Mouse (Mus musculus) heart, postnatal 25 days (tissue): Measurements from ENCODE around the gene Tnr. TPM values are rescaled to one million over a fixed set of nuclear protein-coding genes. Genes with fewer than 3 reads are reported as not detected.

Experiments used
- DNase-seq: peaks from one replicate; pipeline ENCODE4 v3.0.0; 2022; ENCODE audit warnings: low spot score
- intact Hi-C: fragments of 180-260 bp; cut with DNase I; formaldehyde crosslinking; loops from one replicate; pipeline ENCODE4 v1.15.1; 2025
- total RNA-seq, 2 experiments: library from RNA; stranded (reverse); gene quantifications; 2 replicates each; pipeline ENCODE4 v1.2.3; 2021

Gene Tnr
- total RNA-seq, 2 experiments from 2014 or later: 0.21 to 0.28 TPM

GRCm38 (mm10) chr1:159681252-159681651 lies 157.7 kb downstream of the Tnr start:
- intact Hi-C loops: no loop called here
- DNase-seq: no peak

DNA sequence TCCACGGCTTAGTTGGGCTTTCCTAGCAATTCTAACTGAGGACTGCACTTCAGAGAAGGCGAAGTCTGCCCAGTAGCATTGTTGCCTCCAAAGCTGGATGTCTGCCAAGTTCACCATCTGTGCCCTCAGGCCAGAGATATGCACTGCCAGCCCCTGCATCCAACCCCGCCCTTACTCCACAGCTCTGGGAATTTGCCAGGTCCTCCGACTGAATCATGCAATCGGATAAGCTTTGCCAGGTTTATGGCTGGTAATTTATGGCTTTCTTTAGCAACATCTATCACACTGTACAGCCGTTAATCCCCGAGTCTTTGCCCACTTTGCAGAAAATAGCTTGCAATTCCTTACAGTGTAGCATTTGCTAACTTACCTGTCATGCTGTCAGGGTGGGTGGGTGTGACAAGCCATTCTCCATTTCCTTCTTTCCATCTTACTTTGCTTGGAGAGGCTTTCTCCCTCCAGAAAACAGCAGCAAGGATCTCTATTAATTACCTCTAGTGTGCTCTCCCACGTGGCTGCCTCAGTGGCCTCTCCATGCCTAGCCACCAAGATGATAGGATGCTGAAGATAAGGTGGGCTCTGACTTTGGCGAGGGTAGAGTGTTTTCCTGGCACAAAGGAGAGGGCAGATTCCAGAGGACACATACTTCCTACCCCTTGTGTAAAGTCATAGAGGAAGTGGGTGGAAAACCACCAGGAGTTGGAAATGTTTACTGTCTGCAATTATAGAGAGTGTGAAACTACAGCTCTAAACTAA lies 163.1 kb downstream of the Tnr start:
- DNase-seq: no peak
- intact Hi-C loops: no loop called here

- no peak for DNase-seq
- intact Hi-C loops: no loop called here
Observed at GRCm38 (mm10) chr1:159696717-159697116, 173.1 kb downstream of the Tnr start.

- intact Hi-C loops: loop anchor here (10.0 kb wide), 1 partner anchor 77 kb away; no protein-coding TSS in a partner anchor
- no peak for DNase-seq
Observed at GRCm38 (mm10) chr1:159702038-159702437, 178.5 kb downstream of the Tnr start.

- intact Hi-C loops: loop anchor here (10.0 kb wide), 1 partner anchor 80 kb away; no protein-coding TSS in a partner anchor
- no peak for DNase-seq
Observed at GRCm38 (mm10) chr1:159704925-159705324, 181.4 kb downstream of the Tnr start.

DNA sequence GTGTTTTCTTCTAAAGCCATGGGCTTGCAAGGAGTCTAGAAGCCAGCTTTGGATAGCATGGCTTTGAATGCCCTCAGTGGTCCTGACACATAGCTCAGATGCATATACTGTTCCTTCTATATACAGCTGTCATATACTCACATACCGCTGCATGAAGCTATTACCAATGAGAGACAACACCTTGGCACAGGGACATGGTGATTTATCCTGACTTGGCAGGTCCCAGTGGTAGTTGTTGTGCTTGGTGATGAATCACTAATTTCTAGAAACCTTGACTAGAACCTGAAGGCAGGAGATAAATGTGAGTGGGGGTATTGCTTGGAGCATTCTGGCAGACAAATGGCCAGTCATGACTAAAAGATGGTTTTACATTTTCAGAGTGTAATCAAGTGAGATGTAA lies 192.7 kb downstream of the Tnr start:
- DNase-seq: no peak
- intact Hi-C loops: no loop called here

GRCm38 (mm10) chr1:159717016-159717415 lies 193.4 kb downstream of the Tnr start:
- intact Hi-C loops: no loop called here
- DNase-seq: no peak

DNA sequence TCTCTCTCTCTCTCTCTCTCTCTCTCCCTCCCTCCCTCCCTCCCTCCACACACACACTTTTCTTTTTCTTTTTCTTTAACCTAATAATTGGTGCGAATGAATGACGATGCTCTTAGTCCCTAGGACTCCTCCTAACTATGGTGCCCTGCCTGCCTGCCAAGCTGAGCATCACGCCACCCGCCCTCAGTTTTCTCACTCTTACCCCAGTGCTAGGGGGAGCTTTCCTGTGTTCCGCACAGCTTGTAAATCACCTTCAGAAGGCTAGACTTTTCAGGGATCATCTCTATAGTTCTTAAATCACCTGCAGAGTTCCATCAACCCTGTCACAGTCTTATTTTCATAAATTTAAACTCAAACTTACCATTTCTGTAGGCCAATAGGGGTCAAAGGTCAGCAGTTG lies 200.2 kb downstream of the Tnr start:
- intact Hi-C loops: no loop called here

DNA sequence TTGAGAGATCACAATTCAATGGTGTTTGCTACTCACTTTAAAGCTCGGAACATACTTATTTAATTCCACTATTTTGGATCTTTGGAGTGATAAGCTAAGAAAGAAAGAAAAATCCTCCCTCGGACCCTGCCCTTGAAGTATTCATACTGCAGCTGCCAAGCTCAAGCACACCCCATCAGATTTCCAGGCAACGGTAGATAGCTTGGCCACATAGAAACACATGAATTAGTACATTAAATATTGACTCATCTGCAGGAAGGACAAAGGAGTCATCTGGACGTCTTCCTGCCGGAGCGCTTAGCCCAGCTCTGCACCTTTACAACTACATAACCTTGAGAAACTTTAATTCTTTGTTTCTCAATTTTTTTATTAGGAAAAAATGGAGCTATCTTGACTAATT lies 205.7 kb downstream of the Tnr start:
- DNase-seq: no peak
- intact Hi-C loops: no loop called here

More for the DNA sequence above, 200.2 kb downstream of the Tnr start:
- no peak for DNase-seq

GRCm38 (mm10) chr1:159730826-159731225 lies 207.3 kb downstream of the Tnr start:
- intact Hi-C loops: no loop called here
- DNase-seq: no peak

GRCm38 (mm10) chr1:159735099-159735498 lies 211.5 kb downstream of the Tnr start:
- intact Hi-C loops: no loop called here
- no peak for DNase-seq

DNA sequence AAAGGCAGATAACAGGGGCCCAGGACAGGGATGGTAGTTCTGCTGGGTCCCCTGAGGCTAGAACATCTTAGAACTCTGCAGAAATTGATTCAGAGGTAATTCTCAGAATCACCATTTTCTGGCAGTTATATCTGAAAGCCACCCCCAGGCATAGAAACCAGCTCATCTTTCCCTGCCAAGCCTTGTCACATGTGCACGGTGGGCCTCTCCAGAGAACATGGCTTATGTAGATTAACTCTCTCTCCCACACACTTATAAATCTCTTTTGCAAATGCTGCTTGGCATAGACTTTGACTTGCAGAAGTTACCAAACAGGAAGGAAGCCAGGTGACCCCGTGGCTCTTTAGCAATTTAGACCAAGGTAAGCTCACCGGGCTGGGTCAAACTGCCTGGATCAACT lies 215.9 kb downstream of the Tnr start:
- DNase-seq: no peak
- intact Hi-C loops: no loop called here

GRCm38 (mm10) chr1:159741237-159742002 lies 217.9 kb downstream of the Tnr start:
- DNase-seq: no peak
- intact Hi-C loops: no loop called here

DNA sequence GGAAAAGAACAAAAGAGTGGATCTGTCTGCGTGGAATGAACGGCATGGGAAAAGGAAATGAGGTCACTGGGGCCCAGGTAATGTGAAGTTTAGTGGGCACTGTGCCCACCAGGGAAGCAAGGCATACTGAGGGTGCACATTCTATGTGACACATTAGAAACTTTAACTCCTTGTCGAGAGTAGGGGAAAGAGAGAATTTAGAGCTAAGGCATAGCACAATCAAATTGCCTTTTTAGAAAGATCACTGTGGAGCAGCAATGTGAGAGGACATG lies 218.4 kb downstream of the Tnr start:
- intact Hi-C loops: no loop called here
- no peak for DNase-seq

DNA sequence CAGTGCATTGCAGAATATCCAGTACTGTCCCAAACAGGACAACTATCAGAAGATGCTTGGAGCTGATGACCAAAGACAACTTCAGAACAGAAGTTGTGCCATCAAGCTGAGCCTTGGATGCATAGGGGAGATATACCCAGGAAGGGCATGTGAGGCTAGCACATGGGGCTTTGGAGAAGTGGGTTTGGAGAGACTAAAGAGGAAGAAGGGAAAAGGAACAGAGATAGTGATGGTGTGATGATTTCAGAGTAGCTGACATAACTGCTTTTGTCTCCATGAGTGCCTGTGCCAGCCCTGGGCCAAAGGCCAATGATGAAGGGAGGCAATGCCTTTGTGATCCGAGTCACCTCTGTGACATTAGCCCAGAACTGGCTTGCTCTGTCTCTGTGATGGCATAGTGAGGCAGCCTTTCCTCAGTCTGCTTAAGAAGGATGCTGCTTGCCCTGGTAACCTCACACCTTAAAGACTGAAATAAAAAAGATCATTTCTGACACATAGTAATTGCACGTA lies 220.2 kb downstream of the Tnr start:
- DNase-seq: no peak
- intact Hi-C loops: no loop called here

DNA sequence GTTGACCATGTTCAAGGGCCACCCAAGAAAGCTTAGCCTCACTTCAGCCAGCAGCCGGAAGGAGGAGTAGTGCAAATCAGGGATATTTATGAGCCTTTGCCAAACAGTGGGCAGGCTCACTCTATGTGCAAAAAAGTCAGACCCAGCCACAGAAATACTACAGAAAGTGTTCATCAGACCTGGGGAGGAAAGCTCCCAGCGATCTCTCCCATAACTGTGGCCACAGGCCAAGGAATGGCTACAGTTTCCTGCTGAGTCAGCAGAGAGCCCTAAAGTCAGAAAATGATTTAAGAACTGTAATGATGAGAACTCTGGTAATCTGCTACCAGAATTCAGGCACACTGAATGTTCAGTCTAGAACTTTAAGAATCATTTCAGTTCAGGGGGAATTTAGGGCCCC lies 221.7 kb downstream of the Tnr start:
- intact Hi-C loops: no loop called here
- no peak for DNase-seq

DNA sequence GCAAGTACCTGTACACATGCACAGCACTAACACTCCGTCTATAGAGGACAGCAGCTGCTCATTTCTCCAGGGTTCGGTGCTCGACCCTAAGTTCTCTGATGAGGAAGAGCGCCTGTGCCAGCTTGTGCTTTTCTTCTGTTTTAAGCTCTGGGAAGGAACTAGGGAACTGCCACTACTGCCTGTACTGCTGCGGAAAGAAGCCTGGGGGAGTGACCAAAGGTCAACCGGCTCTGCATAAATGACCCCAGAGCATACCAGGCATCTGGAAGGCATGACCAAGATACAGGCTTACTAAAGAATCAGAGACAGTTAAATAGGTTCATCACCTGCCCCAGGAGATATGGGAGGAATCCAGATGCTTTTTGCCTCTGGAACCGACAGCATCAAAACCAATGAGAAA lies 224.4 kb downstream of the Tnr start:
- DNase-seq: no peak
- intact Hi-C loops: no loop called here

DNA sequence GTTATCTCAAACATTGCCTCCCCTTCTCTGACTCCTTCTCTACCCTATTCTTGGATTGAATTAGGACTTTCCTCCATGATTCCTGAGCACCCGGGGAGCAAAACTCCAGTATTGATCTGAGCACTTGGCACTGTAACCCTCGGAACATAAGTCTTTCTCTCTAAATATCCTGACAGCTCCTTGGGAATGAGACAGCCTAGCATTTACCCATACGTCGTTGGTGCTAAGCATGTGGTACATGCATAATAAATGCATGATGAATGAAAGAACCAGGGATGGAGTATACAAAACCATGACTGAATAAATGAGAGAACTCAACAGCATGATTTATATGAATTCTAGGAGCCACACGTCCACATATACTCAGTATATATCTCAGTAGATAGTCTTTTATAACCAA lies 226.8 kb downstream of the Tnr start:
- no peak for DNase-seq
- intact Hi-C loops: no loop called here

DNA sequence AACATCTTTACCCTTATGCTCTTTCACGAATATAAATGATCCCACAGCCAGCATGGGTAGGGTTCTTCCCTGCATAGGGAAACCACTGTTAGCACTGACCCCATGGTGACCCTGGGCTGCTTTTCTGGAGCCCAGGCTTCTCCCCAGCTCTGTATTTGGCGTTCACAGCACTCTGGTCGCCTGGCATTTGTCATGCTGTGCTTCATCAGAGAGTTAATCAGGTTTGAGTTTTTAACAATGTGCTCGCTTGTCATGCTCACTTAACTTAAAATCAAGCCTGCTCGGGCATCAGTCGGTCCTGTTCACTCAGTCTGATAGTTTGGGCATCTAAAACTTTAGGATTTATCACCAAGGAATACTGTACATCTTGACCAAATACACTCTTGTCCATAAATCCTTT lies 227.3 kb downstream of the Tnr start:
- DNase-seq: no peak
- intact Hi-C loops: no loop called here

DNA sequence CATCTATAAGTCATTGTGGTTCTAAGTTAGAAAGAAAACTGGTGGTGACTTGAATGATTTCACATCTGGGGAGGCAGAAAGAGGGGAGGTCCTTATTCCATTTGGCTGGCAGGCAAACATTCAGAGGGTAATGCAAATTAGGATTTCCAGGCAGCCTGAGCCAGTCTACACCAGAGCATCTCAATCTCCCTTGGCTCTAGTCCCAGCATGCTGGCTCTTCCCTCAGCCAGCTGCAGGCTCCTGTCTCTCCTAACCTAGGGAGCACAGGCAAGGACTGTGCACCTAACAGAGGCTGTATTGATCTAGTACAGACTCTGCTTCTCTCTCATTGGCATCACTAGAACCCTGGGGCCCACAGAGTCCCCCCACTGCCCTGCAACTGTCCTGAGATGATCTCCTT lies 237.4 kb downstream of the Tnr start:
- DNase-seq: no peak
- intact Hi-C loops: no loop called here

GRCm38 (mm10) chr1:159763901-159764300 lies 240.3 kb downstream of the Tnr start:
- intact Hi-C loops: no loop called here
- no peak for DNase-seq
